Mouse (Mus musculus): ENCODE measurements around the gene Ifi206. TPM values are rescaled to one million over a fixed set of nuclear protein-coding genes. Genes with fewer than 3 reads are reported as not detected.

The Ifi206 gene
- polyA plus RNA-seq, 1 experiment from 2014 or later, result not detected

DNA sequence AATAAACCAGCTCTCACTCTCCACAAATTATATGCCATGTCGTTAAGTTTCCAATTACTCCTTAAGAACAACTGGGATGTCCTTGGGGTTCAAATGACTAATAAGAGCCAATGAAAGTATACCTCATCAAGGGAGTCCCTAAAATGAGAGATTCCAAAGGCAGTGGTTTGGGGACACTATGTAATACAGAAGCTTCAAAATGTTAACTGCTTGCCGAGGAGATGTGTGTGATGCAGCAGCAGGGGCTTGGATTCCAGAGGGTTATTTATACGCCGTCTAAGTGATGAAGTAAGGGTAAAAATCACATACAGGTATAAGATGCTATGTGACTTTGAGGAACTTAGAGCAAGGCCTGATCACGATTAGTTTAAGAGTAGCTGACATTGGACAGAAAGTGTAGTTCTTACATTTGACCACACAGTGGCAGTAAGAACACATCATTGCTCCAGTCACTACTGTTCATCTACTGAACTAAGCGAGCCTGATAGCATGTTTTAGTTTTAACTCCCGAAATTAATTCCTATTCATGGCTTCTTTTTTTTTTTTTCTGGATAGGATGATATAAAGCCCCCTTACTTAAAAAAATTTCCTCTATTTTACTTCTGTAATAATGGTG, 34.6 kb downstream of the Ifi206 start:
- Histone ChIP-seq H3K27ac (replicated peaks; ENCODE audit: low read depth, low read length) (no peak overlapping the region), H3K4me1 (ENCODE audit: control insufficient read depth, insufficient read depth, low read length) (no peaks in the 10 kb centered on the region), H3K9ac (ENCODE audit: low read length) (no peak overlapping the region), H3K27me3 (ENCODE audit: control insufficient read depth, insufficient read depth, low read length) (no peaks in the 10 kb centered on the region), H3K4me3 (ENCODE audit: low read depth, low read length) (no peak overlapping the region), H3K36me3 (ENCODE audit: control insufficient read depth, insufficient read depth, low read length) (no peaks in the 10 kb centered on the region), H3K4me2 (ENCODE audit: low read depth, severe bottlenecking) (no peak overlapping the region), H3K9me3 (ENCODE audit: control insufficient read depth, low read length) (no peaks in the 10 kb centered on the region)
- WGBS, result 46% methylated on average over 7 of the region's 7 CpGs
- DNase-seq (ENCODE audit: low spot score) (no peak), ATAC-seq (ENCODE audit: insufficient number of reproducible peaks, low FRiP score, low TSS enrichment, low read depth) (peak; percentile 56; the same call in 1 of the 2 replicates)

- ATAC-seq (ENCODE audit: insufficient number of reproducible peaks, low FRiP score, low TSS enrichment, low read depth) (no peak), DNase-seq (ENCODE audit: low spot score) (no peak)
- Histone ChIP-seq H3K4me1 (ENCODE audit: control insufficient read depth, insufficient read depth, low read length) (no peaks in the 10 kb centered on the region), H3K27ac (replicated peaks; ENCODE audit: low read depth, low read length) (no peak overlapping the region), H3K9me3 (ENCODE audit: control insufficient read depth, low read length) (no peaks in the 10 kb centered on the region), H3K9ac (ENCODE audit: low read length) (no peak overlapping the region), H3K4me3 (ENCODE audit: low read depth, low read length) (no peak overlapping the region), H3K4me2 (ENCODE audit: low read depth, severe bottlenecking) (no peak overlapping the region), H3K27me3 (ENCODE audit: control insufficient read depth, insufficient read depth, low read length) (no peaks in the 10 kb centered on the region), H3K36me3 (ENCODE audit: control insufficient read depth, insufficient read depth, low read length) (no peaks in the 10 kb centered on the region)
- WGBS, result 89% methylated on average over 5 of the region's 5 CpGs
Observed at GRCm38 (mm10) chr1:173451665-173452064, 39.2 kb downstream of the Ifi206 start.

DNA sequence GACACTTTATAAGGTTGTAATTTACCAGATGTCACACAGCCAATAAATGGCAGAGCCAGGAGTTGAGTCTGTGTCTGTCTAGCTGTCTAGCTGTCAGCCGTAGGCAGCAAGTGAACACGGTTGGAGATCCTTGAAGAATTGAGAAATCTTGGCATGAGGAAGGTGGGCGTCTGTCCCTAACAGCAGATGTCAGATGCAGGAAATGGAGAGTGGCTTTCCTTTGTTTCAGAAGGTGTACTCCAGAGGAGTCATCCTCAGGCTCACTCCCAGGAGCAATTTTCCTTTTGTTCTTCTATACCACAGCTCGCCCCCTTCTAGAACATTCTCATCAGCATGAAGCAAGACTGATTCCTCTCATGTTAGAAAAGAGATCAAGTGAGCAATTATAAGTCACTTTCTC, 40.2 kb downstream of the Ifi206 start:
- Histone ChIP-seq H3K9ac (ENCODE audit: low read length) (no peak overlapping the region), H3K4me1 (ENCODE audit: control insufficient read depth, insufficient read depth, low read length) (no peaks in the 10 kb centered on the region), H3K9me3 (ENCODE audit: control insufficient read depth, low read length) (no peaks in the 10 kb centered on the region), H3K4me3 (ENCODE audit: low read depth, low read length) (no peak overlapping the region), H3K4me2 (ENCODE audit: low read depth, severe bottlenecking) (no peak overlapping the region), H3K27ac (replicated peaks; ENCODE audit: low read depth, low read length) (no peak overlapping the region), H3K27me3 (ENCODE audit: control insufficient read depth, insufficient read depth, low read length) (no peaks in the 10 kb centered on the region), H3K36me3 (ENCODE audit: control insufficient read depth, insufficient read depth, low read length) (no peaks in the 10 kb centered on the region)
- WGBS, result 91% methylated on average over 4 of the region's 4 CpGs
- ATAC-seq (ENCODE audit: insufficient number of reproducible peaks, low FRiP score, low TSS enrichment, low read depth) (no peak), DNase-seq (ENCODE audit: low spot score) (no peak)

- H3K36me3 ChIP-seq (ENCODE audit: control insufficient read depth, insufficient read depth, low read length), result no peaks in the 10 kb centered on the region
- ATAC-seq (ENCODE audit: insufficient number of reproducible peaks, low FRiP score, low TSS enrichment, low read depth) (no peak), DNase-seq (ENCODE audit: low spot score) (no peak)
- H3K27ac ChIP-seq (replicated peaks; ENCODE audit: low read depth, low read length), result no peak overlapping the region
- no peaks in the 10 kb centered on the region for H3K9me3 ChIP-seq (ENCODE audit: control insufficient read depth, low read length)
- WGBS, result 82% methylated on average over 4 of the region's 4 CpGs
- no peak overlapping the region for H3K4me3 ChIP-seq (ENCODE audit: low read depth, low read length)
- no peaks in the 10 kb centered on the region for H3K4me1 ChIP-seq (ENCODE audit: control insufficient read depth, insufficient read depth, low read length)
- no peak overlapping the region for H3K4me2 ChIP-seq (ENCODE audit: low read depth, severe bottlenecking)
- H3K9ac ChIP-seq (ENCODE audit: low read length), result no peak overlapping the region
- H3K27me3 ChIP-seq (ENCODE audit: control insufficient read depth, insufficient read depth, low read length), result no peaks in the 10 kb centered on the region
Observed at GRCm38 (mm10) chr1:173447067-173447466, 43.8 kb downstream of the Ifi206 start.

DNA sequence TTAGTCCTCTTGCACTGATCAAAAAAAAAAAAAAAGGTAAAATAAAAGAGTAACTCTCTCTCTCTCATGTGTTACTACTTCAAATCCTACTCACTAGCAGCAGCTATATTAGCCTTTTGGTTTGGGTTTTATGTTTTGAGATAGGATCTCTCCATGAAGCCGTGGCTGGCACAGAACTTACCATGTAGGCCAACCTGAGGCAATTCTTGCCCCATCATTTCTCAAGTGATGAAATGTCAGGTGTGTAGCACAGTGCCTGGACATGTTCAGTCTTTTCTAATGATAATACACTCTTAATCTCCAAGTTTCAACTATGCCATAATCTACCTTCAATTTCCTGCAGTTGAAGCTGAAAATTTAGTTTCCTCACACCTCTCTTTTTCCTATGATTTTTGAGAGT, 47.8 kb downstream of the Ifi206 start:
- Histone ChIP-seq H3K9me3 (ENCODE audit: control insufficient read depth, low read length) (no peaks in the 10 kb centered on the region), H3K4me1 (ENCODE audit: control insufficient read depth, insufficient read depth, low read length) (no peaks in the 10 kb centered on the region), H3K9ac (ENCODE audit: low read length) (no peak overlapping the region), H3K36me3 (ENCODE audit: control insufficient read depth, insufficient read depth, low read length) (no peaks in the 10 kb centered on the region), H3K27ac (replicated peaks; ENCODE audit: low read depth, low read length) (no peak overlapping the region), H3K4me2 (ENCODE audit: low read depth, severe bottlenecking) (no peak overlapping the region), H3K4me3 (ENCODE audit: low read depth, low read length) (no peak overlapping the region), H3K27me3 (ENCODE audit: control insufficient read depth, insufficient read depth, low read length) (no peaks in the 10 kb centered on the region)
- DNase-seq (ENCODE audit: low spot score) (no peak), ATAC-seq (ENCODE audit: insufficient number of reproducible peaks, low FRiP score, low TSS enrichment, low read depth) (no peak)
- 80% methylated on average over 1 of the region's 1 CpGs for WGBS

- Histone ChIP-seq H3K4me2 (ENCODE audit: low read depth, severe bottlenecking) (no peak overlapping the region), H3K27ac (replicated peaks; ENCODE audit: low read depth, low read length) (no peak overlapping the region), H3K9me3 (ENCODE audit: control insufficient read depth, low read length) (no peaks in the 10 kb centered on the region), H3K9ac (ENCODE audit: low read length) (no peak overlapping the region), H3K27me3 (ENCODE audit: control insufficient read depth, insufficient read depth, low read length) (no peaks in the 10 kb centered on the region), H3K36me3 (ENCODE audit: control insufficient read depth, insufficient read depth, low read length) (no peaks in the 10 kb centered on the region), H3K4me3 (ENCODE audit: low read depth, low read length) (no peak overlapping the region), H3K4me1 (ENCODE audit: control insufficient read depth, insufficient read depth, low read length) (no peaks in the 10 kb centered on the region)
- DNase-seq (ENCODE audit: low spot score) (no peak), ATAC-seq (ENCODE audit: insufficient number of reproducible peaks, low FRiP score, low TSS enrichment, low read depth) (no peak)
- 72% methylated on average over 4 of the region's 4 CpGs for WGBS
Observed at GRCm38 (mm10) chr1:173441210-173441609, 49.6 kb downstream of the Ifi206 start.

GRCm38 (mm10) chr1:173440681-173441080, 50.2 kb downstream of the Ifi206 start:
- Histone ChIP-seq H3K4me3 (ENCODE audit: low read depth, low read length) (no peak overlapping the region), H3K9me3 (ENCODE audit: control insufficient read depth, low read length) (no peaks in the 10 kb centered on the region), H3K27ac (replicated peaks; ENCODE audit: low read depth, low read length) (no peak overlapping the region), H3K9ac (ENCODE audit: low read length) (no peak overlapping the region), H3K36me3 (ENCODE audit: control insufficient read depth, insufficient read depth, low read length) (no peaks in the 10 kb centered on the region), H3K27me3 (ENCODE audit: control insufficient read depth, insufficient read depth, low read length) (no peaks in the 10 kb centered on the region), H3K4me1 (ENCODE audit: control insufficient read depth, insufficient read depth, low read length) (no peaks in the 10 kb centered on the region), H3K4me2 (ENCODE audit: low read depth, severe bottlenecking) (no peak overlapping the region)
- WGBS, result 69% methylated on average over 1 of the region's 1 CpGs
- DNase-seq (ENCODE audit: low spot score) (no peak), ATAC-seq (ENCODE audit: insufficient number of reproducible peaks, low FRiP score, low TSS enrichment, low read depth) (no peak)

DNA sequence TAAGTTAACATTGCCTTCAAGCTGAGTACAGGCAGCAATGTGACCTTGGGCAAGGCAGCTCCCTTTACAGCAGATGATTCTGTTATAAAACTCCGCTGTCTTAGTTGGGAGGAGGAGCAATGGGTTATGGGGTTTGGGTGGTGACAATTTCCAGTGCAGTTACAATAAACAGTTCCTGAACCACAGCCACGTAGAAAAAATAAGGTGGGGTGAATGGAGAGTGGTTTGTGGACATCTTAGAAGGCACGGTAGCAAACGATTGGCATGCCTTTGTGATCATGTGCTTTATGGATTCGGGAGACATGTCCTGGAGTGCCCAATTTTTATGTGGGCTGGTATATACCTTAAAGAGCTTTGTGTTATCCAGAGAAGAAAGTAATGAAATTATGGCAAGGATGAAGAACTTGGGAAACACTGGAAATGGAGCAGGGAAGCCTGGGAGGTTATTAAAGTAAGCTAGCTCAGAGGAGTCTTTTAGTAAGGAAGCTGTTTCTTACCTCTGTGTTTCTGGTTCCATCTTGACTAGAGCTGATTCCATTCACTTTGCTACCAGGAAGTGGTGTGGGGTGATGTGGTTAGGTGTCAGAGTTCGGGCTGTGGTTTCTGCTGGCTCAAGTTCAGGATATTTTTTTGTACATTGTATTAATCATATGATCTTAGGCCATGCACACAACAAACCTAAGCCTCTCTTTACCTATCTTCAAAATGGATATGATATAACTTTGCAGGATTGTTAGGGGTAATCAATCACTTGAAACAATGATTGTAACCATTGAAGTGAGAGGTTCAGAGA, 53.5 kb downstream of the Ifi206 start:
- 78% methylated on average over 6 of the region's 6 CpGs for WGBS
- Histone ChIP-seq H3K4me1 (ENCODE audit: control insufficient read depth, insufficient read depth, low read length) (no peaks in the 10 kb centered on the region), H3K9me3 (ENCODE audit: control insufficient read depth, low read length) (no peaks in the 10 kb centered on the region), H3K4me2 (ENCODE audit: low read depth, severe bottlenecking) (no peak overlapping the region), H3K27ac (replicated peaks; ENCODE audit: low read depth, low read length) (no peak overlapping the region), H3K4me3 (ENCODE audit: low read depth, low read length) (no peak overlapping the region), H3K36me3 (ENCODE audit: control insufficient read depth, insufficient read depth, low read length) (no peaks in the 10 kb centered on the region), H3K9ac (ENCODE audit: low read length) (no peak overlapping the region), H3K27me3 (ENCODE audit: control insufficient read depth, insufficient read depth, low read length) (no peaks in the 10 kb centered on the region)
- ATAC-seq (ENCODE audit: insufficient number of reproducible peaks, low FRiP score, low TSS enrichment, low read depth) (no peak), DNase-seq (ENCODE audit: low spot score) (no peak)

All from limb, embryonic 11.5 days (tissue).